Mouse (Mus musculus): ENCODE results near the gene Col28a1. TPM values are rescaled to one million over a fixed set of nuclear protein-coding genes. Genes with fewer than 3 reads are reported as not detected.
A peak's percentile ranks its signal among the peaks of the same experiment; 100 is the strongest.
"Not testable (repeated sequence)": the region's sequence is repeated elsewhere in the genome, so short reads cannot be mapped to it uniquely, and the experiment has no call there.

Col28a1 gene
- polyA plus RNA-seq, 1 experiment from 2014 or later, result 0.35 TPM

GRCm38 (mm10) chr6:7994736-7995135, 197.7 kb downstream of the Col28a1 start:
- no peak overlapping the region for H3K4me3 ChIP-seq (ENCODE audit: low read depth, low read length)
- no peak for ATAC-seq (ENCODE audit: low read depth)
- H3K4me2 ChIP-seq (ENCODE audit: low read depth, low read length), result no peak overlapping the region
- no peak overlapping the region for H3K9ac ChIP-seq (replicated peaks; ENCODE audit: low read depth, low read length)
- H3K27ac ChIP-seq (ENCODE audit: low read depth, low read length), result no peak overlapping the region
- H3K36me3 ChIP-seq (ENCODE audit: control insufficient read depth, insufficient read depth, low read length), result no peaks in the 10 kb centered on the region
- WGBS, result 86% methylated on average over 4 of the region's 4 CpGs
- no peaks in the 10 kb centered on the region for H3K27me3 ChIP-seq (ENCODE audit: control insufficient read depth, insufficient read depth, low read length)
- no peaks in the 10 kb centered on the region for H3K9me3 ChIP-seq (ENCODE audit: control insufficient read depth, low read length)
- H3K4me1 ChIP-seq (ENCODE audit: control insufficient read depth, insufficient read depth, low read length), result no peaks in the 10 kb centered on the region

DNA sequence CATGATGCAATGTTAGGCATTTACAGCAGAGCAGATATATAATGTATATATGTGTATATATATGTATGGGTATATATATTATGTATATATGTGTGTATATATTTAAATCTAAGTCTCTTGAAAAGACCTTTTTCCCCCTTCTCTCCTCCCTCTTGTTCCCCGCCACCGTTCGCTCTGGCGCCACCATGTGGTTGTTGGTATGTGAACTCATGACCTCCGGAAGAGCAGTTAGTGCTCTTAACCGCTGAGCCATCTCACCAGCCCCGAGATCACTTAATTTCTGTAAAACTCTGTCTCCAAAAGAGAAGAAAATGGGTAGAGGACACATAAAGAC, 208.8 kb downstream of the Col28a1 start:
- H3K27ac ChIP-seq (ENCODE audit: low read depth, low read length), result no peak overlapping the region
- no peaks in the 10 kb centered on the region for H3K36me3 ChIP-seq (ENCODE audit: control insufficient read depth, insufficient read depth, low read length)
- H3K4me1 ChIP-seq (ENCODE audit: control insufficient read depth, insufficient read depth, low read length), result no peaks in the 10 kb centered on the region
- H3K4me3 ChIP-seq (ENCODE audit: low read depth, low read length), result 0 out of 2 replicates have a peak overlapping the region, but pooled peaks have one; percentile 5
- WGBS, result 22% methylated on average over 7 of the region's 7 CpGs
- ATAC-seq (ENCODE audit: low read depth), result peak; percentile 54
- no peak overlapping the region for H3K9ac ChIP-seq (replicated peaks; ENCODE audit: low read depth, low read length)
- no peaks in the 10 kb centered on the region for H3K9me3 ChIP-seq (ENCODE audit: control insufficient read depth, low read length)
- H3K4me2 ChIP-seq (ENCODE audit: low read depth, low read length), result peak overlapping the region; percentile 23; the same call in 1 of the 2 replicates
- no peaks in the 10 kb centered on the region for H3K27me3 ChIP-seq (ENCODE audit: control insufficient read depth, insufficient read depth, low read length)

- 0 out of 2 replicates have a peak overlapping the region, but pooled peaks have one; percentile 5 for H3K4me3 ChIP-seq (ENCODE audit: low read depth, low read length)
- H3K36me3 ChIP-seq (ENCODE audit: control insufficient read depth, insufficient read depth, low read length); ATAC-seq (ENCODE audit: low read depth); H3K4me1 ChIP-seq (ENCODE audit: control insufficient read depth, insufficient read depth, low read length); H3K27me3 ChIP-seq (ENCODE audit: control insufficient read depth, insufficient read depth, low read length); H3K9ac ChIP-seq (replicated peaks; ENCODE audit: low read depth, low read length); H3K9me3 ChIP-seq (ENCODE audit: control insufficient read depth, low read length); H3K27ac ChIP-seq (ENCODE audit: low read depth, low read length): not testable (repeated sequence)
- H3K4me2 ChIP-seq (ENCODE audit: low read depth, low read length), result peak overlapping the region; percentile 23; the same call in 1 of the 2 replicates
- 64% methylated on average over 32 of the region's 32 CpGs for WGBS
These were observed 209.3 kb downstream of the Col28a1 start for GRCm38 (mm10) chr6:7982958-7983645.

DNA sequence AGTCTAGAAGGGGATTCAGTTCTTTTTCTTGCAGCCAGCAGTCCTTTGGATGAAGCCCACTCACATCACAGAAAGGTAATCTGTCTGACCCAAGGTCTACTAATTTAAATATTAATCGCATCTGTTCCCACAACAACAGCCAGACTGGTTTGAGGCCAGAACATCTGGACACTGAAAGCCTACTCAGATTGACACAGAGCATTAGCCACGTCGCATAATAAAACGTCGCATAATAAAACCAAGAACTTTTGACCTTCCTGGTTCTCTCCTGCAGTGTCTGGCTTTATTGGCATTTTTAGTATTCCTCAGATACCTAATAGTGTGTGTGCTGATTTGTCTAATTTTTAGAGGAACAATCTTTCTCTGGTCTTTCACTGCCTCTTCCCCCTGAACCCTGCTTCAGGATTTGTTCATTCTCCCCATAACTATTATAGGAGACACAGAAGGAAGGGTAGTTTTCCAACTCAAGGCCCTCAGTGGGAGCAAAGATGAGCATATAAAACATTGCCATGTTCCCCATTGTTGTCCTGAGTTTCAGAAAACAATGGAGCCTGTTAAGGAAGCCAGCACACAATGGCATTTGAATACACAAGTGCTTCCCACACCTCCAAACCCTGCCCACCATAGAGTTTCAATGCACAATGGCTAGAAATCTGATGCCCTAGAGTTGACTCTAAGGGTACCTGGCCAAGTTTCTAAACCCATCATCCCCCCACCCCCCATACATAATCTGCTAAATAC, 221.2 kb downstream of the Col28a1 start:
- WGBS, result 32% methylated on average over 5 of the region's 5 CpGs
- ATAC-seq (ENCODE audit: low read depth), result no peak
- H3K27me3 ChIP-seq (ENCODE audit: control insufficient read depth, insufficient read depth, low read length), result no peaks in the 10 kb centered on the region

DNA sequence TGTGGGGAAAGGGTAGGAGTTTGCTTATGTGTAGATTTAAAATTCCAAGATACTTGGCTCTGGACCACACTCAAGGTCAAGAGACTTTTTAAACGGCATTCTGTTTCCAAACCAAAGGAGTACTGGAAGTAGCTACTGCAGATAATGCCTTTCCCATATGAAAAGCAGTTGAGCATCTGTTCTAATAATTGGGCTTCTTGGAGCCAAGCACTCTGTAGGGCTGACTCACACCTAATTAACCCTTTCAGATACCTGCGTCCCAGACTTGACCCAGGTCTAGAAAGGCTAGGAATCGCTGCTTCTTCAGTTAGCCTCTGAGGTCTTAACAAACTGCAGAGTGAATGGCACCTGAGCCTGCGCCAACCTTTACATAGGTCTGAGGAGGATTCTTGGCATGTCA, 223.0 kb downstream of the Col28a1 start:
- Histone ChIP-seq H3K9ac (replicated peaks; ENCODE audit: low read depth, low read length) (no peak overlapping the region), H3K36me3 (ENCODE audit: control insufficient read depth, insufficient read depth, low read length) (no peaks in the 10 kb centered on the region), H3K4me3 (ENCODE audit: low read depth, low read length) (no peak overlapping the region), H3K4me2 (ENCODE audit: low read depth, low read length) (no peak overlapping the region), H3K27me3 (ENCODE audit: control insufficient read depth, insufficient read depth, low read length) (no peaks in the 10 kb centered on the region), H3K9me3 (ENCODE audit: control insufficient read depth, low read length) (no peaks in the 10 kb centered on the region), H3K4me1 (ENCODE audit: control insufficient read depth, insufficient read depth, low read length) (no peaks in the 10 kb centered on the region), H3K27ac (ENCODE audit: low read depth, low read length) (no peak overlapping the region)
- WGBS, result 90% methylated on average over 4 of the region's 4 CpGs
- no peak for ATAC-seq (ENCODE audit: low read depth)

More for the DNA sequence above, 221.2 kb downstream of the Col28a1 start:
- Histone ChIP-seq H3K36me3 (ENCODE audit: control insufficient read depth, insufficient read depth, low read length) (no peaks in the 10 kb centered on the region), H3K4me2 (ENCODE audit: low read depth, low read length) (no peak overlapping the region), H3K9ac (replicated peaks; ENCODE audit: low read depth, low read length) (no peak overlapping the region), H3K4me1 (ENCODE audit: control insufficient read depth, insufficient read depth, low read length) (no peaks in the 10 kb centered on the region), H3K9me3 (ENCODE audit: control insufficient read depth, low read length) (no peaks in the 10 kb centered on the region), H3K27ac (ENCODE audit: low read depth, low read length) (no peak overlapping the region), H3K4me3 (ENCODE audit: low read depth, low read length) (no peak overlapping the region)

DNA sequence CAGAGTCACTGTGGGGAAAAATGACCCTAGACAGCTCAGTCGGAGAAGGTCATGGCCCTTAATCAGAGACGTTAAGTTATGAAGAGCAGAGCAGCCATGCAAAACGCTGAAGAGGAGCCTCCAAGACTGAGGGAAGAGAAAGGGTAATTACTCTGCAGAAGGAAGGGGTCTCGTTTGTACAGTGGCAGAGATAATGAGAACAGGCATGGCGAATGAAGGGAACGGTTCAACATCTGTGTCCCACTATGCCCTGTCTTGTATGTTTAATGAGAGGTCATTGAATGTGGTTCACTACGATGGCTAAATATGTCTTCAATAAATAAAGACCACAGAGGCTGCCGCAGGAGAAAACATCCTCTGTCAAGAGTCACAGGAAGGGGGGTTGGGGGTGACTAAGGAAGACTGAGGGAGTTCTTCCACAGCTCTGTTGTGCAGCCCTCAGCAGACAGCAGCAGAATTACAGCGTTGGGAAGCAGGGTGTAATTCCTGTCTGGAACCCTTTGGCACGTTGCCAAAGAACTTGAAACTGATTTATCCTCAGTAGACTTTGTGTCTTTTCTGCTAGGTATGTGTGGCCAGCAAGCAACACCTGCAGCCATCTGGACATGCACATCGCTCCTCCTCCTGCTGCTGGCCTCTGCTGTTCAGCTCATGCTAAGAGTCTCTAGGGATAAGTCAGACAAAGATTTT, 226.4 kb downstream of the Col28a1 start:
- no peak overlapping the region for H3K27ac ChIP-seq (ENCODE audit: low read depth, low read length)
- peak; percentile 79; the same call in 1 of the 2 replicates for ATAC-seq (ENCODE audit: low read depth)
- no peak overlapping the region for H3K4me2 ChIP-seq (ENCODE audit: low read depth, low read length)
- no peaks in the 10 kb centered on the region for H3K4me1 ChIP-seq (ENCODE audit: control insufficient read depth, insufficient read depth, low read length)
- no peaks in the 10 kb centered on the region for H3K36me3 ChIP-seq (ENCODE audit: control insufficient read depth, insufficient read depth, low read length)
- H3K9me3 ChIP-seq (ENCODE audit: control insufficient read depth, low read length), result no peaks in the 10 kb centered on the region
- WGBS, result 36% methylated on average over 11 of the region's 11 CpGs
- no peak overlapping the region for H3K9ac ChIP-seq (replicated peaks; ENCODE audit: low read depth, low read length)
- no peak overlapping the region for H3K4me3 ChIP-seq (ENCODE audit: low read depth, low read length)
- no peaks in the 10 kb centered on the region for H3K27me3 ChIP-seq (ENCODE audit: control insufficient read depth, insufficient read depth, low read length)

GRCm38 (mm10) chr6:7962749-7963148, 229.7 kb downstream of the Col28a1 start:
- Histone ChIP-seq H3K4me1 (ENCODE audit: control insufficient read depth, insufficient read depth, low read length) (no peaks in the 10 kb centered on the region), H3K4me2 (ENCODE audit: low read depth, low read length) (no peak overlapping the region), H3K4me3 (ENCODE audit: low read depth, low read length) (no peak overlapping the region), H3K36me3 (ENCODE audit: control insufficient read depth, insufficient read depth, low read length) (no peaks in the 10 kb centered on the region), H3K9me3 (ENCODE audit: control insufficient read depth, low read length) (no peaks in the 10 kb centered on the region), H3K27me3 (ENCODE audit: control insufficient read depth, insufficient read depth, low read length) (no peaks in the 10 kb centered on the region), H3K9ac (replicated peaks; ENCODE audit: low read depth, low read length) (no peak overlapping the region), H3K27ac (ENCODE audit: low read depth, low read length) (no peak overlapping the region)
- no peak for ATAC-seq (ENCODE audit: low read depth)
- 90% methylated on average over 7 of the region's 7 CpGs for WGBS

GRCm38 (mm10) chr6:7952208-7952607, 240.2 kb downstream of the Col28a1 start:
- H3K27me3 ChIP-seq (ENCODE audit: control insufficient read depth, insufficient read depth, low read length), result no peaks in the 10 kb centered on the region
- no peaks in the 10 kb centered on the region for H3K4me1 ChIP-seq (ENCODE audit: control insufficient read depth, insufficient read depth, low read length)
- no peak for ATAC-seq (ENCODE audit: low read depth)
- 51% methylated on average over 2 of the region's 2 CpGs for WGBS
- no peak overlapping the region for H3K4me2 ChIP-seq (ENCODE audit: low read depth, low read length)
- H3K4me3 ChIP-seq (ENCODE audit: low read depth, low read length), result no peak overlapping the region
- H3K36me3 ChIP-seq (ENCODE audit: control insufficient read depth, insufficient read depth, low read length), result no peaks in the 10 kb centered on the region
- H3K9me3 ChIP-seq (ENCODE audit: control insufficient read depth, low read length), result no peaks in the 10 kb centered on the region
- no peak overlapping the region for H3K27ac ChIP-seq (ENCODE audit: low read depth, low read length)
- no peak overlapping the region for H3K9ac ChIP-seq (replicated peaks; ENCODE audit: low read depth, low read length)

- Histone ChIP-seq H3K27ac (ENCODE audit: low read depth, low read length) (no peak overlapping the region), H3K9ac (replicated peaks; ENCODE audit: low read depth, low read length) (no peak overlapping the region), H3K27me3 (ENCODE audit: control insufficient read depth, insufficient read depth, low read length) (no peaks in the 10 kb centered on the region), H3K36me3 (ENCODE audit: control insufficient read depth, insufficient read depth, low read length) (no peaks in the 10 kb centered on the region), H3K4me3 (ENCODE audit: low read depth, low read length) (no peak overlapping the region), H3K9me3 (ENCODE audit: control insufficient read depth, low read length) (no peaks in the 10 kb centered on the region), H3K4me2 (ENCODE audit: low read depth, low read length) (no peak overlapping the region), H3K4me1 (ENCODE audit: control insufficient read depth, insufficient read depth, low read length) (no peaks in the 10 kb centered on the region)
- ATAC-seq (ENCODE audit: low read depth), result peak; percentile 56; the same call in 1 of the 2 replicates
These were observed 240.6 kb downstream of the Col28a1 start for GRCm38 (mm10) chr6:7951778-7952177.

Data from neural tube, embryonic 14.5 days (tissue).